21 mouse cellular contexts compared by ENCODE assay signal in the genomic region with DNA sequence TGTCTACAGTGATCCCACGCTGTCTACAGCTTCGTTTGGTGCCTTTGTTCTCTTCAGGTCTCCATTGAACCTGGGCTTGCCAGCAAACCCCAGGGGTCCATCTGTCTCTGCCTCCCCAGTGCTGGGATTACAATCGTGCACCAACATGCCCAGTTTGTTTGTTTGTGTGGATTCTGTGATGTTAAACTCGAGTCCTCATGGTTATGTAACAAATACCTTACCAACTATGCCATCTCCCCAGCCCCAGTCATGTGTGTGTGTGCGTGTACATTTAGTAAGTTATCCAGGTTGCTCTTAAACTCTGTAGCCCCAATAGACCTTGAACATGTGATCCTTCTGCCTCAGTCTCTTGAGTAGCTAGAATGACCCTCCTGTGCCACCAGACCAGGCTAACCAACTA. TPM values are rescaled to one million over a fixed set of nuclear protein-coding genes. Genes with fewer than 3 reads are reported as not detected.
DNase-seq lines count a peak whose midpoint lies in the region; ATAC-seq and TF ChIP-seq lines count a peak whose summit lies in the region.
"Had no signal": no experiment of that assay in that cellular context is flagged by ENCODE, and none has a peak within 500 bp of the region (broad histone marks: within the 10 kb centered on the region; RNA-seq: fewer than 3 reads in every experiment).

No protein-coding gene starts in this region.

- no peaks in the 10 kb centered on the region for H3K9me3 ChIP-seq in midbrain, embryonic 11.5 days (ENCODE audit: control insufficient read depth, low read length)
- no peaks in the 10 kb centered on the region for H3K9me3 ChIP-seq in midbrain, postnatal 0 days (ENCODE audit: low read length)
- H3K9me3 ChIP-seq: G1E had no signal

- TF ChIP-seq CTCF in midbrain, postnatal 0 days (IDR thresholded peaks at IDR 0.05) = no peak

- DNase-seq in heart, adult 11 months = peak; percentile 66
- no peak for DNase-seq in heart, postnatal 25 days (ENCODE audit: low spot score)
- DNase-seq in midbrain, embryonic 11.5 days (ENCODE audit: low spot score, missing footprints) = peak; percentile 68
- no peak for DNase-seq in midbrain, postnatal 0 days (ENCODE audit: low spot score)
- DNase-seq: adrenal gland, adult 2 months; adrenal gland, adult 8-10 months; adrenal gland, postnatal 10 days; adrenal gland, postnatal 14 days; adrenal gland, postnatal 25 days; adrenal gland, postnatal 36 days; B cell, adult 2 months; cerebellum, adult 11 months; cerebellum, adult 11-12 months; cerebellum, adult 18-20 months had no signal

- intact Hi-C loops in heart, postnatal 25 days (cut with DNase I) = no loop called here

- no peak for ATAC-seq in midbrain, embryonic 11.5 days (ENCODE audit: low FRiP score)
- ATAC-seq in midbrain, postnatal 0 days (ENCODE audit: low FRiP score) = no peak
- ATAC-seq: activated CD4-positive, CD25-positive, alpha-beta regulatory T cell, adult 4 months; CD4-positive, CD25-positive, alpha-beta regulatory T cell, adult 4 months; Patski had no signal

- H3K27ac ChIP-seq in midbrain, embryonic 11.5 days (ENCODE audit: low read depth, low read length) = no peak overlapping the region
- no peak overlapping the region for H3K27ac ChIP-seq in midbrain, postnatal 0 days (ENCODE audit: low read depth, low read length)

- WGBS in midbrain, embryonic 11.5 days = 79% methylated on average over 5 of the region's 5 CpGs
- WGBS in midbrain, postnatal 0 days = 82% methylated on average over 5 of the region's 5 CpGs

- no peak overlapping the region for H3K9ac ChIP-seq in midbrain, embryonic 11.5 days (ENCODE audit: low read length)
- no peak overlapping the region for H3K9ac ChIP-seq in midbrain, postnatal 0 days (replicated peaks; ENCODE audit: low read length, poor library complexity, severe bottlenecking)

- H3K27me3 ChIP-seq in midbrain, embryonic 11.5 days (ENCODE audit: control insufficient read depth, insufficient read depth, low read length) = no peaks in the 10 kb centered on the region
- H3K27me3 ChIP-seq in midbrain, postnatal 0 days (ENCODE audit: insufficient read depth, low read length) = no peaks in the 10 kb centered on the region

- no peak overlapping the region for H3K4me3 ChIP-seq in midbrain, embryonic 11.5 days (ENCODE audit: low read depth, low read length)
- H3K4me3 ChIP-seq in midbrain, postnatal 0 days (ENCODE audit: low read depth, low read length) = no peak overlapping the region

- H3K36me3 ChIP-seq in midbrain, embryonic 11.5 days (ENCODE audit: control insufficient read depth, insufficient read depth, low read length) = no peaks in the 10 kb centered on the region
- no peaks in the 10 kb centered on the region for H3K36me3 ChIP-seq in midbrain, postnatal 0 days (ENCODE audit: insufficient read depth, low read length)
- H3K36me3 ChIP-seq: G1E had no signal

- no peaks in the 10 kb centered on the region for H3K4me1 ChIP-seq in midbrain, embryonic 11.5 days (ENCODE audit: control insufficient read depth, insufficient read depth, low read length)
- no peaks in the 10 kb centered on the region for H3K4me1 ChIP-seq in midbrain, postnatal 0 days (ENCODE audit: insufficient read depth, low read length)

- H3K4me2 ChIP-seq in midbrain, embryonic 11.5 days = no peak overlapping the region
- no peak overlapping the region for H3K4me2 ChIP-seq in midbrain, postnatal 0 days (ENCODE audit: low read depth, low read length, poor library complexity, severe bottlenecking)

RNA-seq across cellular contexts. Expression of a gene that starts 19.5 kb away (rescaled TPM):
- total RNA-seq in heart, postnatal 25 days (2021) = 10 to 100 TPM; 55.3 to 59.1 TPM
- 25.0 and 27.5 TPM in 2 replicates for polyA plus RNA-seq in midbrain, embryonic 11.5 days (2014; fragmentation: Nextera tagmentation; extraction: Ambion mirVana)
- total RNA-seq in midbrain, postnatal 0 days (2014; rRNA removed) = 26.3 and 35.5 TPM in 2 replicates
- polyA plus RNA-seq in midbrain, postnatal 0 days (2015; fragmentation: Nextera tagmentation; extraction: Ambion mirVana) = 11.1 and 14.7 TPM in 2 replicates

RNA-seq across cellular contexts. Expression of a gene that starts 46.0 kb away (rescaled TPM):
- total RNA-seq in heart, postnatal 25 days (2021) = 1 to 10 TPM; 5.5 TPM
- 0.87 and 1.3 TPM in 2 replicates for polyA plus RNA-seq in midbrain, embryonic 11.5 days (2014; fragmentation: Nextera tagmentation; extraction: Ambion mirVana)
- 2.0 and 2.8 TPM in 2 replicates for total RNA-seq in midbrain, postnatal 0 days (2014; rRNA removed)
- 1.6 and 1.7 TPM in 2 replicates for polyA plus RNA-seq in midbrain, postnatal 0 days (2015; fragmentation: Nextera tagmentation; extraction: Ambion mirVana)
- total RNA-seq: CH12.LX, G1E, MEL had no signal
- polyA plus RNA-seq: C2C12, G1E, Patski had no signal

RNA-seq across cellular contexts. Expression of a gene that starts 53.1 kb away (rescaled TPM):
- 10 to 100 TPM in 1 of 2 experiments, 1 to 10 TPM in 1; 9.1 to 10.3 TPM for total RNA-seq in heart, postnatal 25 days (2021)
- polyA plus RNA-seq in midbrain, embryonic 11.5 days (2014; fragmentation: Nextera tagmentation; extraction: Ambion mirVana) = 26.4 and 28.3 TPM in 2 replicates
- total RNA-seq in midbrain, postnatal 0 days (2014; rRNA removed) = 56.0 and 59.0 TPM in 2 replicates
- 39.6 and 42.7 TPM in 2 replicates for polyA plus RNA-seq in midbrain, postnatal 0 days (2015; fragmentation: Nextera tagmentation; extraction: Ambion mirVana)

Comparison
In these comparisons a context has a peak if more than half of its experiments do, and no peak if none do; other contexts are left out.
1. DNase-seq: peak in heart, adult 11 months (single experiment) and midbrain, embryonic 11.5 days (single experiment); none in heart, postnatal 25 days (single experiment) and midbrain, postnatal 0 days (single experiment).